In the genomic region with DNA sequence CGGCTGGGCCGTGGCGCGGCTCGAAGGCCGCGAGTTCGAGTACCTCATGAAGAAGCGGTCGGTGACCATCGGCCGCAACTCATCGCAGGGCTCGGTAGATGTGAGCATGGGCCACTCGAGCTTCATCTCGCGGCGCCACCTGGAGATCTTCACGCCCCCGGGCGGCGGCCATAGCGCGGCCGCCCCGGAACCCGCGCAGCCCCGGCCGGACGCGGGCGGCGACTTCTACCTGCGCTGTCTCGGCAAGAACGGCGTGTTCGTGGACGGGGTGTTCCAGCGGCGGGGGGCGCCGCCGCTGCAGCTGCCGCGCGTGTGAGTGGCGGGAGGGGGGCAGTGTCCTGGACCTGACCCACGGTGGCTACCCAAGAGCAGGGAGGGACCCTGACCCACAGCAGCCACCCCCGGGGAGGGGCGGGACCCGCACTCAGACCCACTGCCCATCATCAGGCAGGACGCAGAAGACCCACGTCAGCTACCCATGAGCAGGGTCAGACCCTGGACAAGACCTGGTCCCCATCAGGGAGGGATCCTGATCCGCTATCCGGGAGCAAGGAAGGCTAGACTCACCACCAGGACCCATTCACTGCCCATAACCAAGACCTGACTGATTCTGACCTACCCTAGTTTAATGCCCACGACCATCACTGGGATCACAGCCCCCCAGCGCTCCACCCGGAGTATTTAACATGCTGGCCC, we compare ENCODE assay signal across 8 mouse cellular contexts. TPM values are rescaled to one million over a fixed set of nuclear protein-coding genes. Genes with fewer than 3 reads are reported as not detected.
DNase-seq lines count a peak whose midpoint lies in the region; ATAC-seq and TF ChIP-seq lines count a peak whose summit lies in the region.

No protein-coding gene starts in this region.

- WGBS in intestine, embryonic 16.5 days, result under 1% methylated on average over 58 of the region's 60 CpGs
- under 1% methylated on average over 59 of the region's 60 CpGs for WGBS in liver, embryonic 14.5 days (ENCODE audit: insufficient replicate concordance)
- WGBS in stomach, embryonic 16.5 days, result under 1% methylated on average over 56 of the region's 60 CpGs

- peak overlapping the region; percentile 97 for H3K4me2 ChIP-seq in intestine, embryonic 16.5 days (ENCODE audit: low read depth, low read length)
- peak overlapping the region; percentile 87 for H3K4me2 ChIP-seq in liver, embryonic 14.5 days (ENCODE audit: low read depth)
- H3K4me2 ChIP-seq in myocyte (ENCODE audit: low read depth), result peak overlapping the region; percentile 91
- H3K4me2 ChIP-seq in stomach, embryonic 16.5 days (ENCODE audit: low read depth, low read length), result peak overlapping the region; percentile 81

- peaks cover 53% of the 10 kb centered on the region for H3K79me2 ChIP-seq in myocyte (ENCODE audit: control insufficient read depth, insufficient read depth)

- TF ChIP-seq CTCF in liver, embryonic 14.5 days (IDR thresholded peaks at IDR 0.05; ENCODE audit: low read depth), result no peak

- peak overlapping the region; percentile 98 for H3ac ChIP-seq in myocyte (ENCODE audit: control insufficient read depth, insufficient read length)

- H3K27ac ChIP-seq in intestine, embryonic 16.5 days (ENCODE audit: low read length), result peak overlapping the region; percentile 74
- H3K27ac ChIP-seq in liver, embryonic 14.5 days, result peak overlapping the region; percentile 65
- H3K27ac ChIP-seq in stomach, embryonic 16.5 days (ENCODE audit: low read length), result peak overlapping the region; percentile 83

- peak overlapping the region; percentile 97 for H3K9ac ChIP-seq in intestine, embryonic 16.5 days (ENCODE audit: low read depth, low read length)
- H3K9ac ChIP-seq in liver, embryonic 14.5 days (replicated peaks), result peak overlapping the region; percentile 97
- peak overlapping the region; percentile 93 for H3K9ac ChIP-seq in stomach, embryonic 16.5 days (ENCODE audit: low read length)

- H3K4me3 ChIP-seq in intestine, embryonic 16.5 days (ENCODE audit: low read length), result peak overlapping the region; percentile 98
- peak overlapping the region; percentile 99 to 100 for H3K4me3 ChIP-seq in liver, embryonic 14.5 days (ENCODE audit: insufficient read depth in 1 of 2, low read depth in 2 of 2, low read length in 2 of 2)
- H3K4me3 ChIP-seq in myocyte, result peak overlapping the region; percentile 83
- H3K4me3 ChIP-seq in stomach, embryonic 16.5 days (replicated peaks; ENCODE audit: low read length), result peak overlapping the region; percentile 98

- peaks cover 13% of the 10 kb centered on the region for H3K4me1 ChIP-seq in intestine, embryonic 16.5 days (ENCODE audit: control insufficient read depth, insufficient read depth, low read length)
- H3K4me1 ChIP-seq in liver, embryonic 14.5 days (replicated peaks; ENCODE audit: control insufficient read depth in 2 of 2, insufficient read depth in 2 of 2, low read length in 1 of 2), result peaks cover 4 to 17% of the 10 kb centered on the region in 2 experiments
- H3K4me1 ChIP-seq in stomach, embryonic 16.5 days (ENCODE audit: control insufficient read depth, insufficient read depth, low read length), result peaks cover 15% of the 10 kb centered on the region; the same call in 1 of the 2 replicates

- intact Hi-C loops in gastrocnemius, postnatal 14 days (cut with DNase I; ENCODE audit: low total_unique reads), result no loop called here

- H3K9me3 ChIP-seq in intestine, embryonic 16.5 days (ENCODE audit: control insufficient read depth, low read length), result no peaks in the 10 kb centered on the region
- no peaks in the 10 kb centered on the region for H3K9me3 ChIP-seq in liver, embryonic 14.5 days (ENCODE audit: control insufficient read depth, low read length)
- no peaks in the 10 kb centered on the region for H3K9me3 ChIP-seq in stomach, embryonic 16.5 days (replicated peaks; ENCODE audit: control insufficient read depth, low read length)

- TF ChIP-seq POLR2A in myocyte (IDR thresholded peaks at IDR 0.05; ENCODE audit: insufficient read length, low read depth), result no peak

- no peak for TF ChIP-seq EP300 in liver, embryonic 14.5 days (IDR thresholded peaks at IDR 0.05; ENCODE audit: low read depth)

- peaks cover 1% of the 10 kb centered on the region; the same call in 1 of the 2 replicates for H3K36me3 ChIP-seq in intestine, embryonic 16.5 days (ENCODE audit: control insufficient read depth, insufficient read depth, low read length)
- peaks cover 38% of the 10 kb centered on the region for H3K36me3 ChIP-seq in liver, embryonic 14.5 days (replicated peaks; ENCODE audit: control insufficient read depth, insufficient read depth, low read depth)
- peaks cover 17% of the 10 kb centered on the region for H3K36me3 ChIP-seq in myocyte (ENCODE audit: control insufficient read depth, insufficient read depth)
- H3K36me3 ChIP-seq in stomach, embryonic 16.5 days (ENCODE audit: control insufficient read depth, insufficient read depth, low read length), result no peaks in the 10 kb centered on the region

- no peak for ATAC-seq in frontal cortex, adult (ENCODE audit: low TSS enrichment)
- peak; percentile 47 for ATAC-seq in intestine, embryonic 16.5 days
- peak; percentile 54 for ATAC-seq in liver, embryonic 14.5 days (ENCODE audit: insufficient read depth)
- ATAC-seq in stomach, embryonic 16.5 days (ENCODE audit: insufficient read depth, low FRiP score), result 0 out of 2 replicates have a peak, but pooled peaks have one; percentile 18

- peak; percentile 27 to 39 for DNase-seq in frontal cortex, postnatal 14 days (ENCODE audit: low spot score in 2 of 2)
- peak; percentile 34 to 48 for DNase-seq in cerebellum, postnatal 36 days
- peak; percentile 30 for DNase-seq in gastrocnemius, postnatal 14 days
- no peak for DNase-seq in liver, embryonic 14.5 days (ENCODE audit: low read depth in 3 of 3, low spot score in 3 of 3)

- H3K27me3 ChIP-seq in intestine, embryonic 16.5 days (replicated peaks; ENCODE audit: control insufficient read depth, insufficient read depth, low read length), result no peaks in the 10 kb centered on the region
- H3K27me3 ChIP-seq in liver, embryonic 14.5 days (ENCODE audit: control insufficient read depth, insufficient read depth, low read length), result no peaks in the 10 kb centered on the region
- H3K27me3 ChIP-seq in myocyte (ENCODE audit: control insufficient read depth, insufficient read depth, insufficient read length), result no peaks in the 10 kb centered on the region
- H3K27me3 ChIP-seq in stomach, embryonic 16.5 days (ENCODE audit: control insufficient read depth, insufficient read depth, low read length), result no peaks in the 10 kb centered on the region

TF ChIP-seq in myocyte, 11 proteins besides CTCF, POLR2A, EP300 and RAD21:
- TF ChIP-seq POLR2AphosphoS2 (IDR thresholded peaks at IDR 0.05; ENCODE audit: insufficient read length, low read depth) (peak; percentile 28), TCF12 (IDR thresholded peaks at IDR 0.05; ENCODE audit: insufficient read depth, poor library complexity, severe bottlenecking) (no peak), E2F4 (IDR thresholded peaks at IDR 0.05; ENCODE audit: insufficient read depth) (no peak), TCF3 (IDR thresholded peaks at IDR 0.05; ENCODE audit: insufficient read length, low read depth) (no peak), MYOG (IDR thresholded peaks at IDR 0.05; ENCODE audit: control insufficient read depth in 1 of 3, insufficient read depth in 1 of 3, insufficient read length in 2 of 3, low read depth in 2 of 3) (peak in 1 of 3 experiments; percentile 24)

RNA-seq across cellular contexts. Expression of a gene that starts 0.6 kb away (rescaled TPM):
- 10 to 100 TPM; 18.9 to 24.7 TPM for total RNA-seq in gastrocnemius, postnatal 14 days (2021)
- 4.4 and 4.6 TPM in 2 replicates for polyA plus RNA-seq in intestine, embryonic 16.5 days (2015; fragmentation: Nextera tagmentation; extraction: Ambion mirVana)
- 9.9 and 10.0 TPM in 2 replicates for polyA plus RNA-seq in liver, embryonic 14.5 days (2012; rRNA removed)
- polyA plus RNA-seq in liver, embryonic 14.5 days (2014; fragmentation: Nextera tagmentation; extraction: Ambion mirVana), result 3.1 and 4.2 TPM in 2 replicates
- 41.7 TPM for polyA plus RNA-seq in myocyte (2012; fragmentation: generic; extraction: Trizol)
- 6.1 and 6.6 TPM in 2 replicates for polyA plus RNA-seq in stomach, embryonic 16.5 days (2015; fragmentation: Nextera tagmentation; extraction: Ambion mirVana)

RNA-seq across cellular contexts. Expression of a gene that starts 23.3 kb away (rescaled TPM):
- 10 to 100 TPM; 40.9 to 56.1 TPM for total RNA-seq in gastrocnemius, postnatal 14 days (2021)
- polyA plus RNA-seq in intestine, embryonic 16.5 days (2015; fragmentation: Nextera tagmentation; extraction: Ambion mirVana), result 52.2 and 52.6 TPM in 2 replicates
- 27.9 and 46.6 TPM in 2 replicates for polyA plus RNA-seq in liver, embryonic 14.5 days (2012; rRNA removed)
- 108 and 110 TPM in 2 replicates for polyA plus RNA-seq in liver, embryonic 14.5 days (2014; fragmentation: Nextera tagmentation; extraction: Ambion mirVana)
- 27.0 TPM for polyA plus RNA-seq in myocyte (2012; fragmentation: generic; extraction: Trizol)
- polyA plus RNA-seq in stomach, embryonic 16.5 days (2015; fragmentation: Nextera tagmentation; extraction: Ambion mirVana), result 52.8 and 65.6 TPM in 2 replicates

RNA-seq across cellular contexts. Expression of a gene that starts 31.2 kb away (rescaled TPM):
- 1 to 10 TPM; 4.4 to 5.6 TPM for total RNA-seq in gastrocnemius, postnatal 14 days (2021)
- 33.8 and 36.5 TPM in 2 replicates for polyA plus RNA-seq in intestine, embryonic 16.5 days (2015; fragmentation: Nextera tagmentation; extraction: Ambion mirVana)
- polyA plus RNA-seq in liver, embryonic 14.5 days (2012; rRNA removed), result 14.8 and 16.1 TPM in 2 replicates
- polyA plus RNA-seq in liver, embryonic 14.5 days (2014; fragmentation: Nextera tagmentation; extraction: Ambion mirVana), result 19.7 and 20.3 TPM in 2 replicates
- polyA plus RNA-seq in myocyte (2012; fragmentation: generic; extraction: Trizol), result 22.3 TPM
- polyA plus RNA-seq in stomach, embryonic 16.5 days (2015; fragmentation: Nextera tagmentation; extraction: Ambion mirVana), result 37.9 and 44.2 TPM in 2 replicates

RNA-seq across cellular contexts. Expression of a gene that starts 55.8 kb away (rescaled TPM):
- 10 to 100 TPM; 10.0 to 12.0 TPM for total RNA-seq in gastrocnemius, postnatal 14 days (2021)
- 31.2 and 32.0 TPM in 2 replicates for polyA plus RNA-seq in intestine, embryonic 16.5 days (2015; fragmentation: Nextera tagmentation; extraction: Ambion mirVana)
- 4.0 and 5.6 TPM in 2 replicates for polyA plus RNA-seq in liver, embryonic 14.5 days (2012; rRNA removed)
- 13.3 and 15.3 TPM in 2 replicates for polyA plus RNA-seq in liver, embryonic 14.5 days (2014; fragmentation: Nextera tagmentation; extraction: Ambion mirVana)
- 12.5 TPM for polyA plus RNA-seq in myocyte (2012; fragmentation: generic; extraction: Trizol)
- polyA plus RNA-seq in stomach, embryonic 16.5 days (2015; fragmentation: Nextera tagmentation; extraction: Ambion mirVana), result 29.4 and 30.4 TPM in 2 replicates

RNA-seq across cellular contexts. Expression of a gene that starts 56.1 kb away (rescaled TPM):
- 1 to 10 TPM; 6.0 to 7.7 TPM for total RNA-seq in gastrocnemius, postnatal 14 days (2021)
- 9.7 and 10.1 TPM in 2 replicates for polyA plus RNA-seq in intestine, embryonic 16.5 days (2015; fragmentation: Nextera tagmentation; extraction: Ambion mirVana)
- 7.4 and 8.1 TPM in 2 replicates for polyA plus RNA-seq in liver, embryonic 14.5 days (2012; rRNA removed)
- 2.3 and 2.7 TPM in 2 replicates for polyA plus RNA-seq in liver, embryonic 14.5 days (2014; fragmentation: Nextera tagmentation; extraction: Ambion mirVana)
- polyA plus RNA-seq in myocyte (2012; fragmentation: generic; extraction: Trizol), result 11.6 TPM
- polyA plus RNA-seq in stomach, embryonic 16.5 days (2015; fragmentation: Nextera tagmentation; extraction: Ambion mirVana), result 8.5 and 9.4 TPM in 2 replicates

Comparison
In these comparisons a context has a peak if more than half of its experiments do, and no peak if none do; other contexts are left out.
1. DNase-seq: peak in frontal cortex, postnatal 14 days (2 of 2), cerebellum, postnatal 36 days (2 of 2) and gastrocnemius, postnatal 14 days (single experiment); none in liver, embryonic 14.5 days (0 of 3).
2. Peak in every context shown above with its lines, with median percentiles within 50 percentile points of each other: H3K27ac ChIP-seq, H3K4me2 ChIP-seq, H3K4me3 ChIP-seq and H3K9ac ChIP-seq.